Mouse (Mus musculus) erythroblast, adult 5-6 weeks (primary cell): ENCODE data around the gene Gm6337. TPM values are rescaled to one million over a fixed set of nuclear protein-coding genes. Genes with fewer than 3 reads are reported as not detected.
"Not testable (repeated sequence)": the region's sequence is repeated elsewhere in the genome, so short reads cannot be mapped to it uniquely, and the experiment has no call there.

Experiments
- ATAC-seq: replicated peaks from 2 replicates; pipeline ENCODE4 v1.8.0; 2016; ENCODE audit warnings: moderate number of reproducible peaks, mild to moderate bottlenecking, moderate TSS enrichment, inconsistent platforms; ENCODE audit not compliant: poor library complexity, low FRiP score, severe bottlenecking
- total RNA-seq, 2 experiments: library from RNA; stranded (forward) in 1 of 2; stranded (reverse) in 1 of 2; fragments of 150-400 nt in 1 of 2; fragments of 200-764, 138-1000 nt in 1 of 2; gene quantifications; 2 replicates each; pipeline versions ENCODE4 v1.2.3 to v1.2.4; 2015 to 2017; ENCODE audit warnings: low replicate concordance in 2 of 2

Gm6337 gene
- total RNA-seq (2015; ENCODE audit: low replicate concordance) (not detected in 2 replicates), total RNA-seq (2017; ENCODE audit: low replicate concordance) (not detected in 2 replicates)

GRCm38 (mm10) chr14:6058167-6058566 is at the start of gene Gm6337:
TSS of gene Gm6337 (minus strand) at chr14:6058267.
- ATAC-seq: not testable (repeated sequence)

DNA sequence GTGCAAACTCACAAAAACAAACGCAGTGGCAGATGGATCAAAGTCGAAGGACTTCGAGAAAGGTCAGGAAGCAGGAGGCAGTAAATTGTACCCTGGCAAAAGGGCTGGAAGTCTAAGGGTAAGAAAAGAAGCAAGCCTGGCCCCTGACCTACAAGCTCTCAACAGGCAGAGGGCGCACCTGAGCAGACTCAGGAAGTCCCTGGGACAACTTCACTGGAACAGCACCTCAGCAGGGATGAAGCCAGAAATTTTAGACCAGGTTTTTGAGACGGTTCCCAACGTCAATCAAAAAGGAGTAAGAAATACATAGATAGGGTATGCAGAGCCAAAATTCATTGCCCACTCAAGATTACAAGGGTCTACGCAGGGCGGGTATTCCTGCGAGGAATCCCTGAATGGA is 49.4 kb upstream of the Gm6337 start:
- not testable (repeated sequence) for ATAC-seq

- ATAC-seq: not testable (repeated sequence)
These were observed 35.8 kb upstream of the Gm6337 start, which contains the start of gene Gm8206 for GRCm38 (mm10) chr14:6093842-6094241. TSS of gene Gm8206 (minus strand) at chr14:6093942.

Other genes with a start within 250 kb of the Gm6337 start
- not detected in 2 replicates for gene Gm3424, start 227.9 kb downstream of the Gm6337 start, total RNA-seq (2015; ENCODE audit: low replicate concordance)
- not detected in 2 replicates for gene Gm3424, start 227.9 kb downstream of the Gm6337 start, total RNA-seq (2017; ENCODE audit: low replicate concordance)
- not detected in 2 replicates for gene Gm8237, start 177.9 kb downstream of the Gm6337 start, total RNA-seq (2015; ENCODE audit: low replicate concordance)
- gene Gm8237, start 177.9 kb downstream of the Gm6337 start, total RNA-seq (2017; ENCODE audit: low replicate concordance): not detected in 2 replicates
- not detected in 2 replicates for gene Gm3248, start 96.5 kb downstream of the Gm6337 start, total RNA-seq (2015; ENCODE audit: low replicate concordance)
- not detected in 2 replicates for gene Gm3248, start 96.5 kb downstream of the Gm6337 start, total RNA-seq (2017; ENCODE audit: low replicate concordance)
- gene Gm3453, start 79.1 kb downstream of the Gm6337 start, total RNA-seq (2015; ENCODE audit: low replicate concordance): not detected in 2 replicates
- not detected in 2 replicates for gene Gm3453, start 79.1 kb downstream of the Gm6337 start, total RNA-seq (2017; ENCODE audit: low replicate concordance)
- gene Gm8206, start 35.7 kb upstream of the Gm6337 start, total RNA-seq (2015; ENCODE audit: low replicate concordance): not detected in 2 replicates
- gene Gm8206, start 35.7 kb upstream of the Gm6337 start, total RNA-seq (2017; ENCODE audit: low replicate concordance): not detected in 2 replicates
- not detected in 2 replicates for gene Gm3468, start 50.4 kb upstream of the Gm6337 start, total RNA-seq (2015; ENCODE audit: low replicate concordance)
- gene Gm3468, start 50.4 kb upstream of the Gm6337 start, total RNA-seq (2017; ENCODE audit: low replicate concordance): not detected in 2 replicates
- gene Gm3476, start 67.5 kb upstream of the Gm6337 start, total RNA-seq (2015; ENCODE audit: low replicate concordance): not detected in 2 replicates
- 0.60 TPM in 1 of 2 replicates, not detected in the other for gene Gm3476, start 67.5 kb upstream of the Gm6337 start, total RNA-seq (2017; ENCODE audit: low replicate concordance)
- gene Gm21560, start 161.0 kb upstream of the Gm6337 start, total RNA-seq (2015; ENCODE audit: low replicate concordance): not detected in 2 replicates
- not detected in 2 replicates for gene Gm21560, start 161.0 kb upstream of the Gm6337 start, total RNA-seq (2017; ENCODE audit: low replicate concordance)
- not detected in 2 replicates for gene Gm3411, start 229.0 kb upstream of the Gm6337 start, total RNA-seq (2015; ENCODE audit: low replicate concordance)
- not detected in 2 replicates for gene Gm3411, start 229.0 kb upstream of the Gm6337 start, total RNA-seq (2017; ENCODE audit: low replicate concordance)
- gene Gm21103, start 246.6 kb upstream of the Gm6337 start, total RNA-seq (2015; ENCODE audit: low replicate concordance): not detected in 2 replicates
- not detected in 2 replicates for gene Gm21103, start 246.6 kb upstream of the Gm6337 start, total RNA-seq (2017; ENCODE audit: low replicate concordance)